Mouse (Mus musculus) hindbrain, embryonic 12.5 days (tissue): ENCODE data around the gene Nqo2. TPM values are rescaled to one million over a fixed set of nuclear protein-coding genes. Genes with fewer than 3 reads are reported as not detected.

Experiments
- polyA plus RNA-seq: library from polyadenylated mRNA; unstranded; fragments of >200 nt; fragmentation: Nextera tagmentation; extraction: Ambion mirVana; gene quantifications from 2 replicates; pipeline ENCODE4 v1.2.1, GENCODE M21; 2016

Nqo2 gene
- polyA plus RNA-seq, 1 experiment from 2014 or later: 16.0 TPM

Other genes with a start within 250 kb of the Nqo2 start
- gene Serpinb6e, start 121.3 kb upstream of the Nqo2 start, polyA plus RNA-seq: not detected in 2 replicates
- 0.32 and 0.35 TPM in 2 replicates for gene Serpinb6c, start 59.0 kb upstream of the Nqo2 start, polyA plus RNA-seq
- gene Ripk1, start 37.7 kb downstream of the Nqo2 start, polyA plus RNA-seq: 11.3 and 12.9 TPM in 2 replicates
- 43.0 and 44.2 TPM in 2 replicates for gene Serpinb6a, start 38.1 kb downstream of the Nqo2 start, polyA plus RNA-seq
- gene Bphl, start 72.9 kb downstream of the Nqo2 start, polyA plus RNA-seq: 34.4 and 44.0 TPM in 2 replicates
- gene Tubb2a, start 113.3 kb downstream of the Nqo2 start, polyA plus RNA-seq: 785 and 845 TPM in 2 replicates
- gene Tubb2b, start 165.8 kb downstream of the Nqo2 start, polyA plus RNA-seq: 363 and 373 TPM in 2 replicates
- gene Psmg4, start 198.3 kb downstream of the Nqo2 start, polyA plus RNA-seq: 80.5 and 93.8 TPM in 2 replicates